Mouse (Mus musculus) kidney, postnatal 14 days (tissue): Measurements from ENCODE around the gene Mis12.

Experiments used
- DNase-seq: peaks from one replicate; pipeline ENCODE4 v3.0.0; 2022; ENCODE audit warnings: mixed read lengths

Mis12 gene

DNA sequence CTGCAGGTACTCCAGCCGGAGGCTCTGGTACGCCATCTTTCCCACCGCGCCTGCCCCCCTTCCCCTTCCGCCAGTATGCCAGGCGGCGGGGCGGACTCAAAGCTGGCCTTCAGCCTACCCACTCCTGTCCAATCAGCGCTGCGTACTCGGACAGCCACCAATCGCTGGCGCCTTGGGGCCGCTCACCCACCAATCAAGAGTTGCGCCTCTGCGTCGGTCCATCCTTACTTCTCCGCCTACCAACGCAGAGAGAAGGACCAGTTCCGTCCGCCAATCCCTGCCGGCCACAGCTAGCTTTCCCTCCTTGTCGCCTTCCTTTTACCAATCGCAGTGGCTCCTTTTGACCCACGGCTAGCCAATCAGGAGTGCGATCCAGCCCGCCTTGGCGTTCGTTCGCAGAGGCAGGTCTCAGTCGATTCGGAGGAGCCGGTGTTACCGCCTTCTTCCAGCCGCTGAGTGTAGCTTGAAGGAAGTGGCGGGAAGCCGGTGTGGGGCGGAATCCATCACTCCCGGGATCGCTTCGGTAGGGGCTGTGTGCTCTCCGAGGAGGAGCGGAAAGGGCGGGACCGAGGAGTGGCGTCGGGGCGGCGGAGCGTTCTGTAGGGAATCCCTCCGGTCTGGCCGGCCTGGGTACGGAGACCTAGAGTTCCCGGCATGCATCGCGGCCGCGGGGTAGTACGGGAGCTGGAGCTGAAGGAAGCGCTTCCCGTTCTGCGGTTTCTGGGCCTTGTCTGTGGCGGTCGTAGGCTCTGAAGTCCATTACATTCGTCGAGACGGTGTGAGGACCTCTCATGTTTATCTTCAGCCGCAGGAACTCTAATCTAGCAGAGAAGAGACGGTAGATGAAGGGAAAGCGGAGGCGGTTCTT lies at the start of gene Mis12, which contains the start of gene Derl2:
Gene Mis12, plus strand, starts transcription at position 411 of the 868 bp plus-strand sequence.
Gene Derl2, minus strand, starts transcription at position 641 of the 868 bp plus-strand sequence.
- peak; percentile 99 for DNase-seq

DNA sequence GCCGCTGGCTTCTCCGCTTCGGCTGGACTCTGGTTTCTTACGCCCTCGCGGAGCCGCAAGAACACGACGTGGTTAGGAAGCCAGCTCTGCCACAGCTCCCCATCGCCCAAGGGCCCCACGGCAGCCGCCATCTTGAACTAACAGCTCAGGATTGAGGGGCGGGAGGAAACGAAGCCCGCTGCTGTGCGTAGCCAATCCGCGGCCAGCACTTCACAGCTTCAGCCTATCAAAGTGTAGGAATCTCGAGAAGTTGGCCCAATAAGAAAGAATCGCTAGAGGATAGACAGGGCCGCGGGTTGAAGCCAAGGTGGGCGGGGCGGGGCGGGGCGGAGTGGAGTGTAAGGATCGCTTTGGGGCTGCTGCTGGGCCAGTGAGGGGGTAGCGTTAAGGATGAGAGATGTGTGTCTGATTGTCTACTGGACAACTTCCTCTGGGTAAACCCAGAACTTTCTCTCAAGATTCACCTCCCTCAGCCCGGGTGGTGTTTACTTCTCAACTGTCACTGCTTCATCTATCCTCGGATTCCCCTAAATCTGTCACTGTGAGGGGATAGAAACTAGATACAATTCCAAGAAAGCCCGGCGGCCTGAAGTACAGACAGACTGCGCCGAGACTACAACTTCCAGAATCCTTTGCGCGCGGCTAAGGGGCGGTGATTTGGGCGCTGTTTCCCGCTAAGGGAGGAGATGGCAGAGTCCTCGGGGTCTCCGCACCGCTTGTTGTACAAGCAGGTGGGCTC lies 49.4 kb upstream of the Mis12 start, which contains the start of the genes Nup88 and Rpain:
Gene Nup88, minus strand, starts transcription at position 153 of the 739 bp plus-strand sequence.
Gene Rpain, plus strand, starts transcription at position 393 of the 739 bp plus-strand sequence.
- peak; percentile 96 for DNase-seq

DNA sequence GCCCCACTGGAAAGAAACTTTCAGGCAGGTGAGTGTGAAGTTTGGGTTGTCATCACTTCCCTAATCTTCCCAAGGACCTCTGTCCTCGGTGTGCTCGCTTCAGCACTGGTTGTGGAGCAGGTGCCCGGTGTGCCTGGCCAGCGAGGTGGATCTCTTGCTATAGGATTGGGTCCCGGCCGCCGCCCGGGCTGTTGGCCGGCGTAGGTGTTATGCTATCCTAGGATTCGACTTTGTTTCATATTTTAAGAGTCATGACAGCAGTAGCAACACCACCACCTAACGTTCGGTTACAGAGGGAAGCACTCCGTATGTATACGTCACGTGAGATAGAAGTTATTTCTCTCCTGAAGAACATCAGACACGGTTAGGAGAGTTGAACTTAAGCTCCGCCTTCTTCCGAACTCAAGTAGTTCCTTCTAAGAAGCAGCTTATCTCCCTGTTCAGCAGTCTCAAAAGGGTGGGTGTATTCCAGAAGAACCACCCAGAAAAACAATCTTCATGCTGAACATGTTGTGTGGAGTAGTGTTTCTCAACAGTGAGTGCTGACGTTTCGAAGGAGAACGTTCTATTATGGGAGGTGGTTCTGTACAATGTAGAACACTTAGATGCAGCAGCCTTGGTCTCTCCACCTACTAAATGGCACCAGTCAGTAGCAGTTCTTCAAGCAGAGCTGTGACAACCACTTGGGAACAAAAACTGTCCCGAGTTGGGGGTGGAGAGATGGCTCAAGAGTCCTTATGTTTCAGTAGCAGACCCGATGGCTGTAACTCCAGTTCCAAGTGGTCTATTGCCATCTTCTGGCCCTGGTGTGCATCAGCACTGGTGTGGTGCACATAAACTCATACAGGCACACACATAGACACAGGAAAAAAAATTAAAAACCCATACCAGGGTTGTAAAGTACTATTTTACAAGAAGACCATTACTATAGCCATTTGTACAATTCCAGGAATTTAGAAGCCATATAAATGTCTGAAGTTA lies 48.6 kb upstream of the Mis12 start:
- DNase-seq: no peak

DNA sequence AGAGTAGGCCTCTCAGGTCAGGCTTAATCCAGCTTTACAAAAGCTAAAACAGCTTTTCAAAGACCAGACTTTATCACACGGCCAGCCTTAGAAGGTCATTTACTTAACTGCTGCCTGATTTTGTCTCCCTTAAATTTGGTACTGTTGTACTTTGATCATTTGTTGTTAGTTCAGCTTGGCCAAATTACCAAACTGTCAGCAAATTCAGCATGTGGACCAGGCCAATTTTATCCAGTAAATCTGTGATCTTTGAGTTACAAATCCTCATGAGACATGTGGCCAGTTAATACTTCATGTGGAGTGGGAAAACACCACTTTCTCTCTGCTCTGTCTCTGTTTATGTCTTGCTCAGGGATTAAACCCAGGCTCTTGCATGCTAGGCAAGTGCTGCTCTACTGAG lies 46.8 kb upstream of the Mis12 start:
- no peak for DNase-seq

DNA sequence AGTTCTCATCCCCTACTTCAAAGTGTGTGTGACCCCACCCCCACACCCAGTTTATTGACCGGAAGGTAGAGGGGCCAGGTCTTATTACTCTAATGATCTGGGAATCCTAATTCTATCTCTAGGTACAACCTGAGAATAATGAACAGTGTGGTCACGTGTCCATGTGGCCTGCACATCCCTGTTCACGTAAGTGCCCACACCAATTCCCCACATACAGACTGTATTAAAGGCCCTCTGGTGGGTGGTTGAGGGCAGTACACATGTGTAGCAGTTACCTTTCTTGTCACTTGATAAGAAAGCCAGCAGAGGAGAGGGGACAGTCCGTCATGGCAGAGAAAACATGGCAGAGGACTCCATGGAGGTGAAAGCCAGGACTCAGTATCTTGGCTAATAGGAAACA lies 45.5 kb upstream of the Mis12 start:
- DNase-seq: peak; percentile 10

DNA sequence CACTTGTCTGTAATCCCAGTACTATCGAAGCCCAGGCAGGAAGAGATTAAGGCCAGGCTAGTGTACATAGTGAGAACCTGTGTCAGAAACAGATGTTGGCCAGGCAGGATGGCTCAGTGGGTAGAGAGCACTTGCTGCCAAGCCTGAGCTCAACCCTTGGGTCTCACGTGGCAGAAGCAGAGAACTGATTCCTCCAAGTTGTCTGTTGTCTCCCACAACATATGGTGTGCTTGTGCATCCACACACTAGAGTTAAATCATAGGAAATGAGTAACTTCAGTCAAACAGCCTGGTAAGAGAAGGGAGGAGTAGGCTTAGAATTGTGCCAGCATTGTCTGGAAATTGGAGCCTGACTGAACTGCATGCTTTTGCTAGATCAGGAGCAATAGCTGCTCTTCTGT lies 44.2 kb upstream of the Mis12 start:
- DNase-seq: no peak

DNA sequence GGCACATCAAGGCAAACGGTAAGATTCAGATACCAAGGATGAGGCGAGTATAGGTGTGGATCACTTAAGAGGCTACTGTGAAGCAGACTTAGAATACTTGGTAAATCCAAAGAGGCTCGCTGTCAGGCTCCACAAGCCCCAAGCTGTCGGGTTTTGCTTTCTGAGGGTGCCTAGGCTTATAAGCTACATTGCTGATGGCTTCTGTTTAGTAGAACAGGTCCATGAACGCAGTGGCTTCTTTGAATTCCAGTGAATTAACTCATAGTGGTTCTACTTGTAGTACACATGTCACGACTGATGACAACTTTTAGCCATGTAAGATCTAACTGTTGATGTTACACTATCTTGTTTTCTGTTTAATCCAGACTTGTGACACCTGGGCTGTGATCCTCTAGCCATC lies 42.1 kb upstream of the Mis12 start:
- no peak for DNase-seq

DNA sequence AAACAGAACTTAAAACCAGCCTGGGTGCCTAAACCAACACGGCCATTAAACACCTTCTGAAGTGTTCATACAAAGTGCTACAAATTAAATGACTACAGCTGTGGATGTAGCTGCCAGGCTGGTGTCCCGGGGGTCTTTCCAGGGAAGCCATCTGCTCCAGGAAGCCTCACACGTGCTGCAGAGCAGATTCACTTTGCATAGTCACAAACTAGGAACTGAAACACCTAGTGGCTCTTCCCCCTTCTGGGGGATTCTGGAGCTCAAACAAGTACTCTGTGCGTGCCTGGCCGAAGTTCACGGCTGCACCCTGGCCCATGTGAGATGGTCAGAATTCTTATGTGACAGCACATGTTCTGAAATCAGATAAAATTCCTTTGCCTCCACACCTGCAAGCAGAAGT lies 39.2 kb upstream of the Mis12 start:
- no peak for DNase-seq

DNA sequence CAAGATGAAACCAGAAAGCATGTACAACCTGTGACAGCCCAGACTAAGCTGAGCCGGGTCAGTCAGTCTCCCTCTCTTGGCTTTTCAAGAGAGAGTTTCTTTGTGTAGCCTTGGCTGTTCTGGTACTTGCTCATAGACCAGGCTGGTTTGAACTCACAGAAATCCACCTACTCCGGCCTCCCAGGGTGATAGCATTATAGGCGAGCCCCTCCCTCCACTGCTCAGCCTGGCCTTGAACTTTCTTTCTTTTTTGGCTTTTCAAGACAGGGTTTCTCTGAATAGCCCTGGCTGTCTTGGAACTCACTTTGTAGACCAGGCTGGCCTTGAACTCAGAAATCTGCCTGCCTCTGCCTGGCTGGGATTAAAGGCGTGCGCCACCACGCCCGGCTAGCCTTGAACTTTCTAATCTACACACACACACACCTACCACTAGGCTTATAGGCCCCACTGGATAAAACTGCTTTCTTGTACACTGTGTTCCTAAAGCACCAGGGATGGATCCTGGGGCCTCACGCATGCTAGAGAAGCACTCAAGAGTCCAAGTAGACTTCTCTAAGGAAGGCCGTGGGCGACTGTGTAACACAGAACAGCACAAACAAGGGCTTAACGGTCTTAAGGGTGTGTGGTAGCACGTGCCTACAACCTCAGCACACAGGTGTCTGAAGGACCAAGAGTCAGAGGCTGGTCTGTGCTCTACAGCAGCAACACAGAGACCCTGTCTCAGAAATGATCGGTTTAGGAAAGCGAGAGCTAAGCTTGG lies 38.5 kb upstream of the Mis12 start:
- DNase-seq: no peak

DNA sequence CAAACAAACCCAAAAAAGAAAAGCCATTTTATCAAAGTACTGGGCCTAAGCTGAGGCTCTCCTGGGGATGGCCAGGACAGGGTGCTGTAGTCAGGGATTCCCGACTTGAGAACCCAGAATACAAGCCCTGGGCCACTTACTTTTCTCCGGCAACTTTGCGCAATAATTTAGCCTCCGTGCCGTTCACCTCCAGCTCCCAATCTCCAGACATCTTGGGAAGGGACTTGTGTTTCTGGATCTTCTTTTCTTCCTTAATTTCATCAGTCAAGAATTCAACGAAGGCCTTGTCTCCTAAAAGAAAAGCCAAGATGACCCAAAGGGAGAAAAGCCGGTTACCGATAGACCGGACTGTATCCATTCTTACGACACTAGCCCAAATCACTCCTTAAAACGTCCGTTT lies 37.4 kb upstream of the Mis12 start:
- DNase-seq: no peak

DNA sequence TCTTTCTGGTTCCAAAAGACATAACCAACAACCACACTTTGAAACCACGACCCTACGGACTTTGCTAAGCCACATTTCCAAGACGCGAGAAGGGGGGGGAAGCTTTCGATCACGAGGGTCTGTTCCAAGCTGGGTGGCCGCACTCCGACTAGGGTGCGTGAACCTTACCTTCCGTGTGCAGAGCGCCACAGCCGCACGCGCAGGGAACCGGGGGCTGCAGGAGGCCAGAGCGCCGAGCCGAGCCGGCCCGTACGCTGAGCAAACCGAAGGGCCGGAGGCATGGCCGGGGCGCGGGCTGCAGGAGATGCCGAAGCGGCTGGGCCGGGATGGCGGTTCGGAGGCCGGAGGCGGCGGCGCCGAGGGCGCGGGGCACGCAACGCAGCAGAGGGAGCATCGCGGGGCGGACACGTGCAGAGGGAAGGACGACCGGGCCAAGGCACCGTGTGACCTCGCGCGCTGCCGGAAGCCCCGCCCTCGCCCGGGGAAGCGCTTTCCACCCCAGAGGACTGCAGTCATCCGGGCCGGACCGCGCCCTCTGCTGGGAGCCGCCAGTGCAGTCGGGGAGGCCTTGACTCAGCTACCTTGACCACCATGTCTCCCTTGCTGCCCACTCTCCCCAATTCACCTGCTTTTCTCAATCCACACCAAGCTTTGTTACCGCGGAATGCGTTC lies 36.7 kb upstream of the Mis12 start, which contains the start of gene C1qbp:
Gene C1qbp, minus strand, starts transcription at position 470 of the 672 bp plus-strand sequence.
- DNase-seq: peak; percentile 95

DNA sequence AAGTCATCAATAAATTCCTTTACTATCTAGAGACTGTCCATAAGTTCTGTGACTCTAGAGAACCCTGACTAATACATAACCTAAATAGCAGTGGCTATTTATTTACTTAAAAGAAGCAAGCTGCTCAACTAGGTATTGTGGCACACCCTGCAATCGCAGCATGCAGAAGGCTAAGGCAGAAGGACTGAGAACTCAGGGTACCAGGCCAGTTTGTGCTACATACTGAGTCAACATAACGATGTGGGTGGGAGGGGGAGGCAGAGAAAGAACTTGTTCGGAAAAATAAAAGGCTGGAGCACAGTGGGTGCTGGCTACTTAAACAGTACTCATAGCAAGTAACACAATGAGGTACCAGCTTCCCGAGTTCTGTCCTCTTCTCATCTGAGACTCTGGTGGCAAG lies 18.2 kb upstream of the Mis12 start:
- no peak for DNase-seq

DNA sequence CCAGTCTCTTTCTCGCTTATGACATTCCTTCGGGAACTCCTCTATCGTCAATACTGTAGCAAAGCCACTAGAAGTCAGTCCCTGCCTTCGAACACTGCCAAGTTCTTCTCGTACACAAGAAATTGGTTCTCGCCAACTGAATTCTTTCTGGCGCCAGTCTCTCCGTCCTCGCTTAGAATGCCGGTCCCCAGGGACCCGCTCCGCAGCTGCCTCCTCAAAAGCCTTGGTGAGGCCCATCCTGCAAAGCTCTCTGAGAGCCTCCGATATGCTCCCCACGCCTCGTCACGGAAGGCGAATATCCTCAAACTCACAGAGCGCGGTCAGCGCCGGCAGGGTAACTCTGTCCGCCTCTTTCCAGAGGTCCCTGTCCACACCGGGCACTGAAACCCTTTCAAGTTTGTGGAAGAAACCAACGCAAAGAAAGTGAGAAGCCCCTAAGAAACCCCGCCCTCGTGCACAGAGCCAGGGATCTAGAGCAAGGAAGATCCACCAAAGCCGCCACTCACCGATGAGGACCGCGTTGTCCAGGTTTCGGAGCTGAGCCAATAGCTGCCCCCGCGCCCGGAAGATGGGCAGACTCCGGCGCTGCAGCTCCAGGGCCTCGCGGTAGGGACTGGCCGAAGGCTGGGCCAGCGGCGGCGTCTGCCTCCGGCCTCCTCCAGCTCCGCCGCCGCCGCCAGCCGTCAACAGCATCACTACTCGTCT lies 15.6 kb upstream of the Mis12 start:
- peak; percentile 34 for DNase-seq

DNA sequence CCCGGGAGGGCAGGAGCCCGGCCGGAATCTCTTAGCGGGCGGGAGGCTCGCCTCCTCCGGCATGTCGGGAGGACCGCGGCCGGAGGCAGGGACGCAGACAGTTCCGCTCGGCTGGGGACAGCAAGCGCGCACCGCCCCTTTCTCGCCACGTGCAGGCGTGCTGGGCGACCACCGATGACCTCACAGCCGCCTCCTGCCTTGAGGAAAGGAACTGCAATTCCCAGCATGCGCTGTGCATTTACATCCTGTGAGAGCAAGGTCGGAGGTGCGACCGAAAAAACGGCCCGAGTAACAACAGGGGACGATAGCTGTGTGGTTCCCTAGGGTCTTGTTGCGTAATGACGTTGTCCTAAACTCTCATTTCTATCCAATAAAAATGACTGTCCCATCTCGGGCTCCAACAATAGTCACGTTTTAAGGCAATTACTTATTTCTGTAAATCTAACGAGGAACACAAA lies 15.1 kb upstream of the Mis12 start, which contains the start of gene Dhx33:
Gene Dhx33, minus strand, starts transcription at position 122 of the 458 bp plus-strand sequence.
- DNase-seq: peak; percentile 98

DNA sequence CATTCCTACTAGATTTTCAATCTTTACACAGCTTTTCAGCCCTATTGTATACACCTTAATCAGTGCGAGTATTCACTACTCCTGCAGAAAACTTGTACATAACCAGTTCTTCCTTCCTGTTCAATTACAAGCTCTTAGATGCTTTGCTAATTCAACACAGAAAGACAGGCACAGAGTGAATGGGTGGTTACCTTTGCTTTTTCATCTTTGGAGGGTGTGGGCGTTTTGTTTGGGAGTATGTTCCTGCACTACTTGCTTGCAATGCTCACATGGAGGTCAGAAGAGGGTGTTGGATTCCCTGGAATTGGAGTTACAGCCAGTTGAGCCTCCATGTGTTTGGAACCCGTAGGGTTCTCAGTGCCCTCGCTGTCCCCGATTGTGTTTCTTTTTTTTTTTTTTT lies 14.4 kb upstream of the Mis12 start:
- DNase-seq: no peak

DNA sequence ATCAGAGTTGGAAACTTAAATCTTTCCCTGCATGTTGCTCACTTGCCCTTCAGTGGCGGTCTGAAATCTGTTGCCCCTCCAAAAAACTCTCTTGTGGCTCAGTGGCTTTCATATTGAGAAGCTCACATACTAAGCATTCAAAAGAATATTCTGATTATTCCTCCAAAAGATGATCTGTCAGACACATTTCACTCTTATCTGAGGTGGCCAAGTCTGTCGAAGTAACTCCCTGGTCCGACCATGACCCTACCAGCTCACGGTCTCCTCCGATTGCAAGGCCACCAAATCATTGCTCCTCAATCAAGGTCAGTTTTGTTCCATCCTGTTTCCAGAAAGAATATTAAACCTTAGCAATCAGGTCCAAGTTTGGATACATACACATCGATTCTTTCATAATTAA lies 12.4 kb upstream of the Mis12 start:
- no peak for DNase-seq

DNA sequence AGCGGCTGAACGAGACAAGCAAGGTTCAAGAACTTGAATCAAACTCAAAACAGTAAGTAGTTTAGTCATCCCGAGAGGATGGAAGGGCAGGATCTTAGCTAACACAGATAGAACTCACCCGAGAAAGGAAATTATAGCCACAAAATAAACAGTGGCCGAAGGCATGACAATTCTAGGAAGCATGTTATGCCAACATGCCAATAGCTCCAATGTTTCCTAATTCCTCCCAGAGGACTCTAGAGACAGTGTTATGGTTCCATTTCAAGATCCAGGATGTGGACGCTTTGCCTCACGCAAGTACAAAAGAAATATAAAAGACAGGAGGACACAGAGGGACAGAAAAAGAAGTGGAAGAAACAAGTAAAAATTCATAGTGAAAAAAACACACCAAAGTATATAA lies 11.6 kb upstream of the Mis12 start:
- DNase-seq: no peak

DNA sequence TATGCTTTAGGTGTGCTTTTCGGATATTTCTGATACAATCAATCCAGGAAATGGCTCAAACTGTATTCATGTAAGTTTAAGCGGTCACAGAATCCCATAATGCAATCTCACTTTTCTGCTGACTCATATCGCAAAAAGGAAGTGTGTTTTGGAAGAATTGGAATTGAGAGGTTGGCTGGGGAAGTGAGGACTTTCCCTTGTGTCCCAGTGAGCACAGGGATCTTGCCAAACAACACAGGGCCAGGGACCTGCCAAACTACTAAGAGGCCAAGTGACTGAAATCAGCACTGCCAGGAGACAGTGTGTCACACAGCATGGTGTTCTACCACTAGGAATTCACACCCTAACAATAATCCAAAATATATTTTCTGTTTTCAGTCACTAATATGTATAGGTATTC lies 11.1 kb upstream of the Mis12 start:
- DNase-seq: no peak

DNA sequence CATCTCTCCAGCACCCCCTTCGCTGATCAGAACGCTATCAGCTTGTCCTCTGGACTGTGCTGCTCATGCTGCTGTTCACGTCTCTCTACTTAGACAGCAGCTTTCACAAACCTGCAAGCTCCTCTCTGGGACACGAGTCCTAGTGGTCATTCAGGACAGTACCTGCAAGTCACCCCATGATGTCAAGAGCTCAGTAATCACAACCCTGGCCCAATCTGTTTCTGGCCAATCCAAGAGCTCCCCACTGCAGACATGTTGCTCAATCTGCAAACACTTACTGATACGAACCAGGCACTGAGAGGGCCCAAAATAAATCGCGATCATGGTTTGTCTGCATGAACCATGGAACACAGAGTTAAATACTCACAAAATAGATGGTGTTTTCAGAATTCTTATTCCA lies 6.7 kb upstream of the Mis12 start:
- DNase-seq: no peak

DNA sequence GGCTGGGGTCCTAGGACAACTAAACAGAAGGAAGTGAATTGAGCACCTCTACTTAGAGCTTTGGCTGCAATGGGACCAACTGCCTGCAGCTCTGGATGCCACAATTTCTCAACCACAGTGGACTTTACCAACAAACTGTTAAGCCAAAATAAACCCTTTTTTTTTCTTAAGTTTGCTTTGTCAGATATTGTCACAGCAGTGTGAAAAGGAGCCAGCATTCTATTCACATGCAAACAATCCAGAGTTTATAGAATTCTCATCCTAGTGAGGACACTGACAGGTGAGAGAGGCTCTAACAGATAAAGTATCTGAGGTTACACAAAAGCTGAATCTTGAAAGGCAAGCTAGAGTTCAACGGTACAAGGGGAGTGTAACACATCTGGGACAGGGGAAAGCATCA lies 2.4 kb upstream of the Mis12 start:
- no peak for DNase-seq
